Mouse (Mus musculus) neural tube, embryonic 14.5 days (tissue): ENCODE measurements around the gene Rnpep. TPM values are rescaled to one million over a fixed set of nuclear protein-coding genes. Genes with fewer than 3 reads are reported as not detected.

Experiments
- ATAC-seq: fragments of 200-750 bp; cut with Nextera tagmentation; 2 replicates; pipeline ENCODE4 v1.8.0; 2017; ENCODE audit warnings: low read depth, mild to moderate bottlenecking, moderate TSS enrichment, moderate library complexity
- H3K27ac ChIP-seq: fragments of 300-500 bp; sonication (generic); 2 replicates; pipeline ENCODE4 v1.5.1; 2014; ENCODE audit warnings: low read depth, mild to moderate bottlenecking, control low read depth, low read length, moderate library complexity, mixed read lengths
- H3K27me3 ChIP-seq: fragments of 300-500 bp; sonication (generic); 2 replicates; pipeline ENCODE4 v1.6.1; 2014; ENCODE audit warnings: low read length; ENCODE audit not compliant: control insufficient read depth, insufficient read depth
- H3K36me3 ChIP-seq: fragments of 300-500 bp; sonication (generic); 2 replicates; pipeline ENCODE4 v1.6.1; 2014; ENCODE audit warnings: low read length, mixed read lengths; ENCODE audit not compliant: control insufficient read depth, insufficient read depth
- H3K4me1 ChIP-seq: fragments of 300-500 bp; sonication (generic); 2 replicates; pipeline ENCODE4 v1.6.1; 2014; ENCODE audit warnings: low read length; ENCODE audit not compliant: control insufficient read depth, insufficient read depth
- H3K4me2 ChIP-seq: fragments of 300-500 bp; sonication (generic); 2 replicates; pipeline ENCODE4 v1.6.1; 2014; ENCODE audit warnings: mild to moderate bottlenecking, low read depth, low read length, control low read depth
- H3K4me3 ChIP-seq: fragments of 300-500 bp; sonication (generic); 2 replicates; pipeline ENCODE4 v1.5.1; 2014; ENCODE audit warnings: low read depth, low read length, control low read depth, mixed read lengths
- H3K9ac ChIP-seq: fragments of 300-500 bp; sonication (generic); replicated peaks from 2 replicates; pipeline ENCODE4 v1.6.1; 2014; ENCODE audit warnings: low read depth, mild to moderate bottlenecking, control low read depth, low read length, mixed read lengths
- H3K9me3 ChIP-seq: fragments of 300-500 bp; sonication (generic); 2 replicates; pipeline ENCODE4 v1.6.1; 2016; ENCODE audit warnings: low read length; ENCODE audit not compliant: control insufficient read depth
- WGBS: fragments of 180-500 bp; shearing (Covaris S2); extraction: QIAGEN DNeasy Blood & Tissue Kit; methylation state at CpG from one replicate; pipeline ENCODE4 v1.1.7; 2014; 5-methylcytosine and 5-hydroxymethylcytosine counted together
- polyA plus RNA-seq: library from polyadenylated mRNA; unstranded; fragments of >200 nt; fragmentation: Nextera tagmentation; extraction: Ambion mirVana; gene quantifications from 2 replicates; pipeline ENCODE4 v1.2.1, GENCODE M21; 2014

Rnpep gene
- polyA plus RNA-seq, 1 experiment from 2014 or later = 89.5 TPM

DNA sequence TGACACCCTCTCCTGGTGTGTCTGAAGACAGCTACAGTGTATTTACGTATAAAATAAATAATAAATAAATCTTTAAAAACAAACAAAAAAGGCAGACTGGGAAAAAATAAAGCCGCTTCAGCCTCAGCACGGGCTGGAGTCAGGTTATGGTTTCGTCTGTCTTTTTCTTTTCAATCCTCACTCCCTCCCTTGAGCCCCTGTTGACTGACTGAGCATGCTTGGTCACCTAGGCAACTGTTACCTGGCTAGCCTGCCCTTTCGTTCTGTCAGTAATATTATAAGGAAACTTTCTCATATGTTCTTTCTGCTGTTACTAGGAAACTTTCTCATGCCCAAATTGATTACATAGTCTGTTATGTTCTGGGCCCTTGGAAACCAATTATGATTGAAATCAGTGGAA, 7.0 kb upstream of the Rnpep start:
- Histone ChIP-seq H3K9me3 (no peaks in the 10 kb centered on the region), H3K4me3 (no peak overlapping the region), H3K27ac (no peak overlapping the region), H3K4me1 (no peaks in the 10 kb centered on the region), H3K36me3 (peaks cover 7% of the 10 kb centered on the region; the same call in 1 of the 2 replicates), H3K4me2 (no peak overlapping the region), H3K27me3 (no peaks in the 10 kb centered on the region), H3K9ac (no peak overlapping the region)
- ATAC-seq = no peak
- 80% methylated on average over 5 of the region's 5 CpGs for WGBS

DNA sequence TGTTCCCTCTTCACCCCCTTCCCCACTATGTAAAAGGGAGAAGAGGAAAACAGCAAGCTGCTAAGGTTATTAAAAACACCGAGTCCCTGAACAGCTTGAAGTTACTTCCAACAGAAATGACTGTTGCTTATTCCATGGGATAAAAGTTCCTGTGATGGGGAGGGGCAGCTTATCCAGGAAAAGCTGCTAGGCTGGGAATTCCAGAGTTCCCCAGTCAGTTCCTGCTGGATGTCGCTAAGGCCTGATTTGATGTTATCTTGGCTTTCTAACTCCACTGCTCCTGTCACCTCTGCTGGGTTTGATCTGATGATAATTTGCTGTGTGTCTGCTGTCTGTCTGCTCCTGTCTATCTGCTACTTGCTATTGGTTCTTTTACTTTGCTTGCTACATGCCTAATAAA, 2.4 kb upstream of the Rnpep start:
- H3K9ac ChIP-seq = no peak overlapping the region
- no peaks in the 10 kb centered on the region for H3K27me3 ChIP-seq
- H3K4me2 ChIP-seq = no peak overlapping the region
- no peak overlapping the region for H3K4me3 ChIP-seq
- 80% methylated on average over 2 of the region's 2 CpGs for WGBS
- H3K9me3 ChIP-seq = no peaks in the 10 kb centered on the region
- no peak for ATAC-seq
- peaks cover 9% of the 10 kb centered on the region for H3K4me1 ChIP-seq
- no peaks in the 10 kb centered on the region for H3K36me3 ChIP-seq
- no peak overlapping the region for H3K27ac ChIP-seq

- WGBS = under 1% methylated on average over 47 of the region's 48 CpGs
- Histone ChIP-seq H3K4me1 (peaks cover 14% of the 10 kb centered on the region), H3K4me3 (peak overlapping the region; percentile 85), H3K27ac (peak overlapping the region; percentile 93), H3K4me2 (peak overlapping the region; percentile 83), H3K9ac (peak overlapping the region; percentile 93), H3K27me3 (no peaks in the 10 kb centered on the region), H3K9me3 (no peaks in the 10 kb centered on the region), H3K36me3 (peaks cover 4% of the 10 kb centered on the region; the same call in 1 of the 2 replicates)
- peak; percentile 80 for ATAC-seq
Measured at GRCm38 (mm10) chr1:135283287-135283825, 528 bp downstream of the Rnpep start.

DNA sequence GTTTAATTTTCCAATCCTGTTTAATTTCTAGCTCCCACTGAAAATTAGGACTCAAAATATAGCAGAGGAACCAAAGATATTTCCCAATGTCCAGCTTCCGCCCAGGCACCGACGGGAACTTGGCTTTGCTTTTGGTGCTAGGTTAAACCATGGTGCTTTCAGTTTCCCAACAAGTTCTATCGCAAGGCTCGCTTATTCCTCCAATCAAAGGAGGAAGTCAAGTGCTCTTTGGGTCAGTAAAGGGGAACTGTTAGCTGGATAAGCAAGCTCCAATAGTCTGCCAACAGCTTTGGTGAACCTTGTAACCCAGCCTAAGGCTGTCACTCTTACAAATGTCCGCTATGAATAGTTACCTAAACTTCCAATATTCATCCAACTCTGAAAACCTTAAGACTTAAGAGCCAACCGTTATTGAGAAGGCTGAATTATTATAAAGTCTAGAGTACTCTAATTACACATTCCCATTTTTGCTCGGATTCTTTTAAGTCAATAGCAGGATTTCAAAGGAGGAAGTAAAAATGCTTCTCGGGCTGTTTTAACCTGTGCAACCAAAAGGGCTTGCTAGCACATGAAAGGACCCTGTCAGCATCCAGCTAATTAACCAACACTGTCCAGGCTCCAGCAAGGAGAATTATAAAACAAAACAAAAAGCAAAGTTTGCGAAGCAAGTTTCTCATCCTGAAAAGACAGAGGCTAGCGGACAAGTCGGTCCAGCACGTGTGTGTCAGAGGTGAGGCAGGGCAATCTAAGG, 1.2 kb downstream of the Rnpep start:
- H3K4me1 ChIP-seq = peaks cover 14% of the 10 kb centered on the region
- H3K9me3 ChIP-seq = no peaks in the 10 kb centered on the region
- peaks cover 4% of the 10 kb centered on the region; the same call in 1 of the 2 replicates for H3K36me3 ChIP-seq
- H3K4me3 ChIP-seq = peak overlapping the region; percentile 85
- no peaks in the 10 kb centered on the region for H3K27me3 ChIP-seq
- WGBS = 44% methylated on average over 13 of the region's 13 CpGs
- ATAC-seq = no peak
- peak overlapping the region; percentile 93 for H3K27ac ChIP-seq
- peak overlapping the region; percentile 83 for H3K4me2 ChIP-seq
- peak overlapping the region; percentile 93 for H3K9ac ChIP-seq

GRCm38 (mm10) chr1:135281841-135282240, 2.0 kb downstream of the Rnpep start:
- H3K4me2 ChIP-seq = no peak overlapping the region
- no peak overlapping the region for H3K27ac ChIP-seq
- no peak for ATAC-seq
- no peak overlapping the region for H3K4me3 ChIP-seq
- 97% methylated on average over 17 of the region's 17 CpGs for WGBS
- peaks cover 14% of the 10 kb centered on the region for H3K4me1 ChIP-seq
- no peaks in the 10 kb centered on the region for H3K27me3 ChIP-seq
- H3K9me3 ChIP-seq = no peaks in the 10 kb centered on the region
- no peak overlapping the region for H3K9ac ChIP-seq
- peaks cover 8% of the 10 kb centered on the region; the same call in 1 of the 2 replicates for H3K36me3 ChIP-seq

- Histone ChIP-seq H3K9ac (no peak overlapping the region), H3K27ac (no peak overlapping the region), H3K9me3 (no peaks in the 10 kb centered on the region), H3K27me3 (no peaks in the 10 kb centered on the region), H3K36me3 (peaks cover 12% of the 10 kb centered on the region), H3K4me3 (no peak overlapping the region), H3K4me1 (peaks cover 14% of the 10 kb centered on the region), H3K4me2 (no peak overlapping the region)
- WGBS = 78% methylated on average over 9 of the region's 9 CpGs
- ATAC-seq = no peak
Measured at GRCm38 (mm10) chr1:135280646-135281045, 3.2 kb downstream of the Rnpep start.

DNA sequence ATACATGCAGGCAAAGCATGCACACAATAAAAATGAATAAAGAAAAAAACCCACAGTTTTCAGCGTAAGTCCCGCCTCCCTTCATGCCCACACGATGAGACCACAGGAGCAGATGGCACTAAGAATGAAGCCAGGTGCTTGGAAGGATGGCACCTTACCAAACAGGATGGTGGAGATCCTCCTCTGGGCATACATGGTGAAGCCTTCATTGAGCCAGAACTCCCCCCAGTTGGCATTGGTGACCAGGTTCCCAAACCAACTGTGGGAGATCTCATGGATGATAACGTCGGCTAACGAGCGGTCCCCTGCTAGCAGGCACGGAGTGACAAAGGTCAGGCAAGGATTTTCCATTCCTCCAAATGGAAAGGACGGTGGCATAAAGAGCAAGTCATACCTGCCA, 12.5 kb downstream of the Rnpep start:
- Histone ChIP-seq H3K27ac (no peak overlapping the region), H3K9ac (no peak overlapping the region), H3K27me3 (no peaks in the 10 kb centered on the region), H3K4me1 (no peaks in the 10 kb centered on the region), H3K4me3 (no peak overlapping the region), H3K9me3 (no peaks in the 10 kb centered on the region), H3K4me2 (no peak overlapping the region), H3K36me3 (peaks cover 22% of the 10 kb centered on the region)
- WGBS = 92% methylated on average over 9 of the region's 9 CpGs
- ATAC-seq = no peak

DNA sequence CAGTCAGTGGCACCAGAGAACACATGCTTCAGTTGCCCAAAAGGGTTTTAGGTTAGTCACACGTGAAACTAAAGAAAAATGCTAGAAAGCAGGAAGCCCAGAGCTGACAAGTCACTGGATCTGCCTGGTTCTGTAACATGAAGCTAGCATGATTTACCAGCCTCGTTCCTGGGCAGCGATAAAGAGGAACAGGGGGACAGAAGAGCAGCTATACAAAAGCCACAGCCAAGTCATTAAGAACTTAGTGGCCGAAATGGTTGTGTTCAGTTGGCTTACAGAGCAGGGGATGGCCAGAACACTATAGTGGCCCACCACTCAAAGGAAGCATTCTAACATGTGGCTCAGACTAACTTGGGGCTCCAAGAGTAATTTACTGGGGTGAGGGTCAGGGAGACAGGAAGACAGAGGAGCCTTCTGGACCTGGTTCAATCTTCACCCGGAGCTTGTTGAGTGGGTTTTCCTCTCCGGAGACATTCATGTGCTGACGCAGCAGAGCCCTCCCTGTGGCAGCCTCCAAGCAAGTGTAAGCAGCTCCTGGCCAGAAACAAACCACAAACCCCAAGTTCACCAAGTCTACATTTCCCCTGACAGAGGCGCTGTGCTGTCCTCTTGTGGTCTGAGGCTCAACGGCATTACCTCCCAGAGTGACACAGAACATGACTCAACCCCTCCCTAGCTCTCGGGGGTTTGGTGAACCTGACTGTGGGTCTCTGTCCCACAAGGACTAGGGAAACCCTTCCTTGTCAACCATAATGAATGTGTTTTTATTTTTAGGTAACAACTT, 16.0 kb downstream of the Rnpep start:
- no peak overlapping the region for H3K9ac ChIP-seq
- no peaks in the 10 kb centered on the region for H3K27me3 ChIP-seq
- 89% methylated on average over 10 of the region's 10 CpGs for WGBS
- H3K27ac ChIP-seq = no peak overlapping the region
- H3K4me2 ChIP-seq = no peak overlapping the region
- H3K36me3 ChIP-seq = peaks cover 35% of the 10 kb centered on the region
- H3K4me3 ChIP-seq = no peak overlapping the region
- H3K4me1 ChIP-seq = no peaks in the 10 kb centered on the region
- no peaks in the 10 kb centered on the region for H3K9me3 ChIP-seq
- no peak for ATAC-seq

DNA sequence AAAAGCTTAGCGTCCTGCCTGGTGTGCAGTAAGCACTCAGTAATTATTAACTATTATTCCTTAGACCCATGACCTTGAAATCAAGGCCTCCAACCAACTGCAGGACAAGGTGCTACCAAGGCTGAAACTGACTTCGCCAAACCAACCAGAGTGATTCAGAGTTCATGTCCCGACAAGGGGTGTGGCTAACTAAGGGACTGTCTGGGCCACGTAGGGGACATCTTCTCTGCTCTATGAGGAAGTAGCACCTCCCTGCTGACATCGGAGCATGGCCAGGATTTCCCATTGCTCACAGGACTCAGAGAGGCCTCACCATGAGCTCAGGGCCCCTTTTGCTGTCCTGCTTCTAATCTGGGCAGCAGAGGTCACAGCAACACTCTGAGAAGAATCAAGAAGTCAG, 18.1 kb downstream of the Rnpep start:
- H3K36me3 ChIP-seq = peaks cover 25% of the 10 kb centered on the region
- no peaks in the 10 kb centered on the region for H3K4me1 ChIP-seq
- H3K4me2 ChIP-seq = no peak overlapping the region
- H3K27me3 ChIP-seq = no peaks in the 10 kb centered on the region
- 88% methylated on average over 5 of the region's 5 CpGs for WGBS
- ATAC-seq = no peak
- H3K9ac ChIP-seq = no peak overlapping the region
- no peaks in the 10 kb centered on the region for H3K9me3 ChIP-seq
- no peak overlapping the region for H3K27ac ChIP-seq
- no peak overlapping the region for H3K4me3 ChIP-seq
